Mouse (Mus musculus) embryonic facial prominence, embryonic 10.5 days (tissue): ENCODE measurements at regions not wholly inside any gene's neighbourhood (a gene's known extent, or its start where the extent isn't known, plus 50 kb on each side); places are given as distances from the start of the nearest gene placed in this dataset.

ENCODE experiments used
- DNase-seq: peaks from one replicate; pipeline ENCODE4 v3.0.0-alpha.2; 2017; ENCODE audit warnings: low spot score
- H3K27ac ChIP-seq: fragments of 300-500 bp; sonication (generic); replicated peaks from 2 replicates; pipeline ENCODE4 v1.5.1; 2016; ENCODE audit warnings: mild to moderate bottlenecking
- H3K27me3 ChIP-seq: fragments of 300-500 bp; sonication (generic); replicated peaks from 2 replicates; pipeline ENCODE4 v1.6.1; 2016; ENCODE audit warnings: low read depth, mild to moderate bottlenecking; ENCODE audit not compliant: poor library complexity, severe bottlenecking
- H3K36me3 ChIP-seq: fragments of 300-500 bp; sonication (generic); replicated peaks from 2 replicates; pipeline ENCODE4 v1.6.1; 2016; ENCODE audit warnings: mild to moderate bottlenecking, moderate library complexity
- H3K4me1 ChIP-seq: fragments of 300-500 bp; sonication (generic); 2 replicates; pipeline ENCODE4 v1.6.1; 2016
- H3K4me3 ChIP-seq: fragments of 300-500 bp; sonication (generic); 2 replicates; pipeline ENCODE4 v1.5.1; 2016; ENCODE audit warnings: mild to moderate bottlenecking, moderate library complexity
- H3K9me3 ChIP-seq: fragments of 300-500 bp; sonication (generic); 2 replicates; pipeline ENCODE4 v1.6.1; 2016; ENCODE audit warnings: mild to moderate bottlenecking
- WGBS: fragments of 180-500 bp; shearing (Covaris S2); methylation state at CpG from one replicate; pipeline ENCODE4 v1.1.7; 2016; 5-methylcytosine and 5-hydroxymethylcytosine counted together

- Histone ChIP-seq H3K27me3 (no peaks in the 10 kb centered on the region), H3K4me3 (no peak overlapping the region), H3K27ac (no peak overlapping the region), H3K9me3 (no peaks in the 10 kb centered on the region), H3K4me1 (peaks cover 13% of the 10 kb centered on the region), H3K36me3 (no peaks in the 10 kb centered on the region)
- no peak for DNase-seq
- 86% methylated on average over 4 of the region's 4 CpGs for WGBS
Measured at GRCm38 (mm10) chr15:25542382-25542781, 79.9 kb upstream of the Myo10 start.

GRCm38 (mm10) chr15:25546185-25546584 lies 76.1 kb upstream of the Myo10 start:
- 50% methylated on average over 4 of the region's 4 CpGs for WGBS
- Histone ChIP-seq H3K27me3 (no peaks in the 10 kb centered on the region), H3K36me3 (no peaks in the 10 kb centered on the region), H3K4me1 (no peaks in the 10 kb centered on the region), H3K4me3 (no peak overlapping the region), H3K9me3 (no peaks in the 10 kb centered on the region), H3K27ac (no peak overlapping the region)
- no peak for DNase-seq

- no peaks in the 10 kb centered on the region for H3K27me3 ChIP-seq
- WGBS: 88% methylated on average over 8 of the region's 8 CpGs
- H3K4me3 ChIP-seq: no peak overlapping the region
- H3K36me3 ChIP-seq: no peaks in the 10 kb centered on the region
- no peak for DNase-seq
- no peaks in the 10 kb centered on the region for H3K4me1 ChIP-seq
- H3K27ac ChIP-seq: no peak overlapping the region
- H3K9me3 ChIP-seq: no peaks in the 10 kb centered on the region
Measured at GRCm38 (mm10) chr15:25550269-25551054, 71.9 kb upstream of the Myo10 start.

DNA sequence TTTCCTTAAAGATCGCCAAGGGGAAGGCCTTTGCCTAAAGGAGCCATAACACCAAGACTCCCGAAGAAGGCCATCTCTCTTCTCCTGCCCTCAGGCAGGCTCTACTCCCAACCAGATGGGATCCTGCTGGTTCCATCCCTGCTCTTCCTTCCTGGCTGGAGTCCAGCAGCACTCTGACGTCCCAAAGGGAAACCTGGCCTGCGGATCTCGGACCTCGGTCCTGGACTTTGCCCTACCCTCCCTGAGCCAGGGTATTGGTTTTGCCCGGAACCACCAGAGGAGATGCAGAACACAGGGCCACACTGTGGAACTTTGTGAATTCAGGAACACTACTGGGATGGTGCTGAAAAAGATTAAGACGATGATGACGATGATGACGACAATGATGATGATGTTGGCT lies 67.4 kb upstream of the Myo10 start:
- 88% methylated on average over 10 of the region's 10 CpGs for WGBS
- no peaks in the 10 kb centered on the region for H3K9me3 ChIP-seq

DNA sequence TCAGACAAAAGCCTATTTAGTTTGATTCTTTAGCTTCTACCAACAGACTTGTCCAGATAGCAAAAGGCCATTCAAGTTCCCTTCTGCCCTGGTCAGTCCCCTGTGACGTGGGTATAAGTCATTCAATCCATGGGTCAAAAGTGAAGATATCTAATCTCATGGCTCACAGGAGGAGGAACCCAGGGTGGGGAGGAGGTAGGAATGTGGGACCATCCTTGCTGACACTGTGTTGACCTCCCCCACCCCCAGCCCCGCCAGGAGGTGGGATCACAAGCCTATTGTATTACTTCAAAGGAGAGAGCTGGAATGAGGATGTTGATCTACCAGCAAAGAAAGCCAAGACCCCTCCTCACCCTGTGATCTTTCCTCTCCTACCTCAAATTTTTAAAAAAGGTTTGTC lies 66.5 kb upstream of the Myo10 start:
- no peak overlapping the region for H3K27ac ChIP-seq
- H3K4me1 ChIP-seq: peaks cover 10% of the 10 kb centered on the region
- no peaks in the 10 kb centered on the region for H3K9me3 ChIP-seq
- H3K36me3 ChIP-seq: no peaks in the 10 kb centered on the region
- no peak for DNase-seq
- WGBS: 22% methylated on average over 2 of the region's 2 CpGs
- H3K27me3 ChIP-seq: no peaks in the 10 kb centered on the region
- no peak overlapping the region for H3K4me3 ChIP-seq

More for the DNA sequence above, 67.4 kb upstream of the Myo10 start:
- Histone ChIP-seq H3K36me3 (no peaks in the 10 kb centered on the region), H3K4me1 (peaks cover 10% of the 10 kb centered on the region), H3K27ac (no peak overlapping the region), H3K27me3 (no peaks in the 10 kb centered on the region), H3K4me3 (no peak overlapping the region)
- DNase-seq: no peak

GRCm38 (mm10) chr15:25557566-25557965 lies 64.8 kb upstream of the Myo10 start:
- Histone ChIP-seq H3K36me3 (no peaks in the 10 kb centered on the region), H3K4me3 (no peak overlapping the region), H3K9me3 (no peaks in the 10 kb centered on the region), H3K27ac (no peak overlapping the region), H3K27me3 (no peaks in the 10 kb centered on the region), H3K4me1 (peaks cover 10% of the 10 kb centered on the region)
- no peak for DNase-seq
- WGBS: 91% methylated on average over 8 of the region's 8 CpGs

GRCm38 (mm10) chr15:25558240-25558639 lies 64.1 kb upstream of the Myo10 start:
- 80% methylated on average over 7 of the region's 7 CpGs for WGBS

DNA sequence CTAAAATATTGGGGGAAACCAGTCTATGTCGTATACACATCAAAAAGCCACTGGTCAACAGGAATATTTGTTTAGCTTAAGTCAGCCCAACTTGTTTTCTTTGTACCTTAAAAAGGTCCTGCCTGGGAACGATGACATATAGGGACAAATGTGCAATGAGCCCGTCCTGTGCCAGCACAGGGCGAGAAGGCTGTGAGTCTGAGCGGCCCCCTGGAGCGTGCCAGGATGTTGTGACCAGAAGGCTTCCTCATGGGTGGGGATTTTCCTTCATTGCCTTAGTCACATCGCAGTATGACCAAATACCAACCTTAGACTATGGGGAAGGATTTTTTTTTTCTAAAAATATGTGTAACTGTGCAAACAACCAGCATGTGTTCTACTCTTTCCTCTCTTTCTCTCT lies 58.7 kb upstream of the Myo10 start:
- Histone ChIP-seq H3K9me3 (no peaks in the 10 kb centered on the region), H3K36me3 (no peaks in the 10 kb centered on the region), H3K4me3 (no peak overlapping the region), H3K27me3 (no peaks in the 10 kb centered on the region), H3K4me1 (0 out of 2 replicates have a peak, but pooled peaks cover 12% of the 10 kb centered on the region), H3K27ac (no peak overlapping the region)
- DNase-seq: no peak
- 85% methylated on average over 7 of the region's 7 CpGs for WGBS

More at GRCm38 (mm10) chr15:25558240-25558639, 64.1 kb upstream of the Myo10 start:
- Histone ChIP-seq H3K4me1 (peaks cover 10% of the 10 kb centered on the region), H3K36me3 (no peaks in the 10 kb centered on the region), H3K27ac (no peak overlapping the region), H3K4me3 (no peak overlapping the region), H3K9me3 (no peaks in the 10 kb centered on the region), H3K27me3 (no peaks in the 10 kb centered on the region)
- DNase-seq: no peak

DNA sequence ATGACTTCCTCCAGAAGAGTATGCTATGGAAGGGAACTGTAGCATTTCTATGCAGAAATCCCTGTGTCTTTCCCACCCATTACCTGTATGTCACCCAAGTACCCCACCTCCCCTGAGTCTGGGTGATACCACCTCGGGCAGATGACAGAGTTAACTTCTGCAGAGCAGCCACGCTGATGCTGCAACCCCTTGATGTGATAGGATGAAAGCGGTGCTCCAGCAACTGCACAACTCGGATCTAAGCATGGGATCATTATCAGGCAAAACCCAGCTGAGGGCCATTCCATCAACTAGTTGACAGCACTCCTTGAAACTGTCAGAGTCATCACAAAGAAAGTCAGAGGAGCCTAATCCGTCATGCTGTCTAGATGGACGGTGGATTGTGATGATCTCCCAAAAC lies 49.8 kb upstream of the Myo10 start:
- Histone ChIP-seq H3K27ac (no peak overlapping the region), H3K4me1 (0 out of 2 replicates have a peak, but pooled peaks cover 6% of the 10 kb centered on the region), H3K9me3 (no peaks in the 10 kb centered on the region), H3K4me3 (no peak overlapping the region), H3K27me3 (no peaks in the 10 kb centered on the region), H3K36me3 (no peaks in the 10 kb centered on the region)
- DNase-seq: no peak
- 63% methylated on average over 6 of the region's 6 CpGs for WGBS
